Mouse (Mus musculus) liver, postnatal 0 days (tissue): ENCODE measurements at regions not wholly inside any gene's neighbourhood (a gene's known extent, or its start where the extent isn't known, plus 50 kb on each side); places are given as distances from the start of the nearest gene placed in this dataset.

Experiments
- ATAC-seq: fragments of 200-750 bp; cut with Nextera tagmentation; 2 replicates; pipeline ENCODE4 v1.8.0; 2017; ENCODE audit warnings: mild to moderate bottlenecking, moderate library complexity
- DNase-seq: peaks from one replicate; pipeline ENCODE4 v3.0.0-alpha.2; 2016
- H3K27ac ChIP-seq: fragments of 300-500 bp; sonication (generic); 2 replicates; pipeline ENCODE4 v1.5.1; 2014; ENCODE audit warnings: antibody characterized with exemption, moderate library complexity, mild to moderate bottlenecking, low read depth
- H3K27me3 ChIP-seq: fragments of 300-500 bp; sonication (generic); 2 replicates; pipeline ENCODE4 v1.6.1; 2014; ENCODE audit warnings: low read length, control low read depth, mixed read lengths; ENCODE audit not compliant: insufficient read depth
- H3K36me3 ChIP-seq: fragments of 300-500 bp; sonication (generic); replicated peaks from 2 replicates; pipeline ENCODE4 v1.6.1; 2014; ENCODE audit warnings: mild to moderate bottlenecking, control low read depth, low read length, moderate library complexity, mixed read lengths; ENCODE audit not compliant: insufficient read depth
- H3K4me1 ChIP-seq: fragments of 300-500 bp; sonication (generic); 2 replicates; pipeline ENCODE4 v1.6.1; 2014; ENCODE audit warnings: antibody characterized with exemption, mild to moderate bottlenecking, control low read depth; ENCODE audit not compliant: insufficient read depth
- H3K4me2 ChIP-seq: fragments of 300-500 bp; sonication (generic); 2 replicates; pipeline ENCODE4 v1.6.1; 2014; ENCODE audit warnings: low read depth, mild to moderate bottlenecking, low read length, moderate library complexity, mixed read lengths
- H3K4me3 ChIP-seq: fragments of 300-500 bp; sonication (generic); 2 replicates; pipeline ENCODE4 v1.5.1; 2014; ENCODE audit warnings: low read depth, low read length
- H3K9ac ChIP-seq: fragments of 300-500 bp; sonication (generic); replicated peaks from 2 replicates; pipeline ENCODE4 v1.6.1; 2014; ENCODE audit warnings: mild to moderate bottlenecking, moderate library complexity
- H3K9me3 ChIP-seq: fragments of 300-500 bp; sonication (generic); 2 replicates; pipeline ENCODE4 v1.6.1; 2016; ENCODE audit warnings: mild to moderate bottlenecking, control low read depth, low read length, mixed read lengths
- CTCF ChIP-seq: sonication (generic); IDR thresholded peaks from 2 replicates; pipeline ENCODE4 v1.5.1; 2016; ENCODE audit warnings: antibody characterized with exemption, low read depth
- EP300 ChIP-seq: IDR thresholded peaks from 2 replicates; pipeline ENCODE4 v1.6.1; 2016; ENCODE audit warnings: antibody characterized with exemption, low read depth, mild to moderate bottlenecking
- WGBS: fragments of 180-500 bp; shearing (Covaris S2); extraction: QIAGEN DNeasy Blood & Tissue Kit; methylation state at CpG from one replicate; pipeline ENCODE4 v1.1.7; 2014; ENCODE audit not compliant: insufficient replicate concordance; 5-methylcytosine and 5-hydroxymethylcytosine counted together

GRCm38 (mm10) chr2:173379736-173380135 is 103.4 kb upstream of the Pmepa1 start:
- H3K27me3 ChIP-seq = no peaks in the 10 kb centered on the region
- DNase-seq (no peak), ATAC-seq (no peak)
- no peak overlapping the region for H3K4me2 ChIP-seq
- no peaks in the 10 kb centered on the region for H3K36me3 ChIP-seq
- no peak overlapping the region for H3K27ac ChIP-seq
- H3K9me3 ChIP-seq = no peaks in the 10 kb centered on the region
- no peaks in the 10 kb centered on the region; the same call in none of the 2 replicates for H3K4me1 ChIP-seq
- no peak overlapping the region for H3K9ac ChIP-seq
- TF ChIP-seq EP300 = no peak
- 65% methylated on average over 1 of the region's 1 CpGs for WGBS
- no peak overlapping the region for H3K4me3 ChIP-seq

DNA sequence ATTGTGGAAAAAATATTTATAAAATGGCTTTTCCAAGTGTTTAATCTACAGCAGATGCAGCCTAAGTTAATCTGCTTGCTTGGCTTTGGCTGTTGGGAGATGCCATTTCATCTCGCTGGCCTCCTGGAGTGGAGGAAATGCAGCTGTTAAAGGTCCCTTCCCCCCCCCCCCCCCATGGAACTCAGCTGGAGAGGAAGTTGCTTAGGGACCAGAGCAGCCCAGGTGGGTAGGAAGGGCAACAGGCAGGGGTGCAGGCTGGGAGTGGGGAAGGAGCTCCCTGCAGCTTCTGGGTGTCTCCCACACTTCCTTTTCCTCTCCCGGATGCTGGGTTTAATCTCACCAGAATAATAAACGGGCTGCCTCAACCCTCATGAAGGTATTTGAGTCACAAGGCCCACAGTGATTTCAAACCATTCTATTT is 104.0 kb upstream of the Pmepa1 start:
- Histone ChIP-seq H3K27ac (no peak overlapping the region), H3K4me3 (no peak overlapping the region)
- DNase-seq = no peak

DNA sequence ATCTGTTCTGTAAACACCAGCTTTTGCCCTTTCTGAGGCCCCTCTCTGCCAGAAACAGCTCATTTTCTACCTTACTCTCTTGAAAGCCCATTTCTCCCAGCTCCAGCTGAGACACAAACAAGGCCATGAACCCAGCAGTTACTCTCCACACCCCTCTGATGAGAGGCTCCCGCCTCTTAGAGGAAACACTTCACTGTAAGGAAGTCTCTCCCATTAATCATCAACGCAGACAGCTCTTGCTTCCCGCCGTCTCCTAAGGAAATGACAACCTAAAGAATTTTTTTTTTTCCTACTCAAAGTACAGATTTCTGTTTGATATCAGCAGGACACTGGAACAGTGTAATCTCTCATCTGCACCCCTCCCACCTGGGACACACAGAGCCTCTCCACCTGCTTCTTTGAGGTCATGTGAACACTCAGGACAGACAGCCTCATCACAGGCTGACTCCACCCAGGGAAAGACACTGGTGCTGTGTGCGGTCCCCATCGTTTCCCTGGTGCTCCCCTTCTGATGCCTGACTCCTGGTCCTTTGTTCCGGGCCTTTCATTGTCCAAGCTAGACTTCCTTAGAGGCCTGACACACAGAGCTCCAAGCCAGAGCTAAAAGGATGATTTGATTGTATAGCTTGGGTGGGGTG is 106.0 kb upstream of the Pmepa1 start:
- WGBS = 30% methylated on average over 7 of the region's 7 CpGs
- DNase-seq = no peak

More for the DNA sequence above, 104.0 kb upstream of the Pmepa1 start:
- no peaks in the 10 kb centered on the region for H3K27me3 ChIP-seq
- no peaks in the 10 kb centered on the region for H3K9me3 ChIP-seq
- 22% methylated on average over 3 of the region's 3 CpGs for WGBS
- H3K9ac ChIP-seq = no peak overlapping the region
- ATAC-seq = no peak
- H3K4me1 ChIP-seq = no peaks in the 10 kb centered on the region; the same call in none of the 2 replicates
- TF ChIP-seq EP300 (no peak), CTCF (no peak)
- no peaks in the 10 kb centered on the region for H3K36me3 ChIP-seq
- no peak overlapping the region for H3K4me2 ChIP-seq

GRCm38 (mm10) chr2:173384935-173385586 is 108.7 kb upstream of the Pmepa1 start:
- ATAC-seq (no peak), DNase-seq (no peak)
- no peaks in the 10 kb centered on the region for H3K27me3 ChIP-seq
- no peak overlapping the region for H3K27ac ChIP-seq
- WGBS = 59% methylated on average over 8 of the region's 8 CpGs
- TF ChIP-seq CTCF (no peak), EP300 (no peak)
- H3K4me3 ChIP-seq = no peak overlapping the region
- no peak overlapping the region for H3K4me2 ChIP-seq
- H3K9ac ChIP-seq = no peak overlapping the region
- H3K9me3 ChIP-seq = no peaks in the 10 kb centered on the region
- H3K36me3 ChIP-seq = no peaks in the 10 kb centered on the region
- H3K4me1 ChIP-seq = no peaks in the 10 kb centered on the region

More for the DNA sequence above, 106.0 kb upstream of the Pmepa1 start:
- no peaks in the 10 kb centered on the region for H3K36me3 ChIP-seq
- no peak overlapping the region for H3K27ac ChIP-seq
- no peaks in the 10 kb centered on the region for H3K9me3 ChIP-seq
- no peak overlapping the region for H3K4me3 ChIP-seq
- no peaks in the 10 kb centered on the region for H3K27me3 ChIP-seq
- no peaks in the 10 kb centered on the region; the same call in none of the 2 replicates for H3K4me1 ChIP-seq
- H3K4me2 ChIP-seq = no peak overlapping the region
- no peak for ATAC-seq
- TF ChIP-seq CTCF (no peak), EP300 (no peak)
- no peak overlapping the region for H3K9ac ChIP-seq

DNA sequence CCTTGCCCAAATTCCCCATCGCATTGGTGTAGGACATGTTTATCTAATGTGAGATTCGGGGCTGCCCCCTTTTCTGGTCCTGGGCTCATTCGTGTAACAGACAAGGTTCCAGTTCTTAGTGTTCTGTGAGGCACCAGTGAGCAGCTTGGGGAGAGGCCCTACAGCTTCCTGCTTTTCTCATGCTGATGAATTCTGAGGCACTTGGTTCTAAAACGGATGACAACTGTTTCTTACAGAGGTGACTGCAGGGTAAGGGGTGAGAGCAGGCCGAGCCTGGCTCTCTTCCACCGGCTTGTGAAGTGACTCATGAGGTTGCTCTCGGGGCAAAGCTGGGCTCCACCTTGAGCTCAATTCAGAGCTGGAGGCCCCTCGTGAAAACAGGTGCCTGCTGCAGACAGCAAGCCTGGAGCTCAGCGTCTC is 109.4 kb upstream of the Pmepa1 start:
- Histone ChIP-seq H3K4me1 (no peaks in the 10 kb centered on the region), H3K9me3 (no peaks in the 10 kb centered on the region), H3K4me3 (no peak overlapping the region), H3K36me3 (no peaks in the 10 kb centered on the region), H3K9ac (no peak overlapping the region), H3K27ac (0 out of 2 replicates have a peak overlapping the region, but pooled peaks have one; percentile 12), H3K27me3 (no peaks in the 10 kb centered on the region), H3K4me2 (no peak overlapping the region)
- TF ChIP-seq CTCF (no peak), EP300 (no peak)
- no peak for ATAC-seq
- WGBS = 41% methylated on average over 9 of the region's 9 CpGs
- DNase-seq = no peak

DNA sequence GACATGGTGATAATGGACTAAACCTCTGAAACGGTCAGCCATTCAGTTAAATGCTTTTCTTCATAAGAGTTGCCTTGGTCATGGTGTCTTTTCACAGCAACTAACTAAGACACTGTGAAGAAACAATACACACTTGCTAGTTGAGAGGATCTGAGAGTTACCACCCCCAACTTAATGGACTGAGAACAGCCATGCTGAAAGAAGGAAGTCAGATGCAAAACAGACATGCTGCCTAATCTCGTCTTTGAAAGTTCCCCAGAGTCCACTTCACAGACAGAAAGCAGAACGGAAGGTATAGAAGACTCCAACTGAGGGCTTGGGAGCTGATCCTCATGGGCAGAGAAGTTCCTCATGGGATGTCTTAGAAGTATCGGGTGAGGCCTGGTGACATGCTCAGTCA is 111.8 kb upstream of the Pmepa1 start:
- H3K27me3 ChIP-seq = no peaks in the 10 kb centered on the region
- no peak for ATAC-seq
- no peak overlapping the region for H3K27ac ChIP-seq
- H3K9me3 ChIP-seq = no peaks in the 10 kb centered on the region
- 50% methylated on average over 4 of the region's 4 CpGs for WGBS
- H3K9ac ChIP-seq = no peak overlapping the region
- TF ChIP-seq EP300 = no peak
- no peak for TF ChIP-seq CTCF
- H3K36me3 ChIP-seq = no peaks in the 10 kb centered on the region
- no peak overlapping the region for H3K4me3 ChIP-seq
- no peak overlapping the region for H3K4me2 ChIP-seq
- DNase-seq = no peak
- H3K4me1 ChIP-seq = no peaks in the 10 kb centered on the region
